Mouse (Mus musculus): Measurements from ENCODE around the gene Nol4l. TPM values are rescaled to one million over a fixed set of nuclear protein-coding genes. Genes with fewer than 3 reads are reported as not detected.
"Not testable (repeated sequence)": the region's sequence is repeated elsewhere in the genome, so short reads cannot be mapped to it uniquely, and the experiment has no call there.

Gene Nol4l
- total RNA-seq, 2 experiments from 2014 or later, result 12.8 to 13.3 TPM

DNA sequence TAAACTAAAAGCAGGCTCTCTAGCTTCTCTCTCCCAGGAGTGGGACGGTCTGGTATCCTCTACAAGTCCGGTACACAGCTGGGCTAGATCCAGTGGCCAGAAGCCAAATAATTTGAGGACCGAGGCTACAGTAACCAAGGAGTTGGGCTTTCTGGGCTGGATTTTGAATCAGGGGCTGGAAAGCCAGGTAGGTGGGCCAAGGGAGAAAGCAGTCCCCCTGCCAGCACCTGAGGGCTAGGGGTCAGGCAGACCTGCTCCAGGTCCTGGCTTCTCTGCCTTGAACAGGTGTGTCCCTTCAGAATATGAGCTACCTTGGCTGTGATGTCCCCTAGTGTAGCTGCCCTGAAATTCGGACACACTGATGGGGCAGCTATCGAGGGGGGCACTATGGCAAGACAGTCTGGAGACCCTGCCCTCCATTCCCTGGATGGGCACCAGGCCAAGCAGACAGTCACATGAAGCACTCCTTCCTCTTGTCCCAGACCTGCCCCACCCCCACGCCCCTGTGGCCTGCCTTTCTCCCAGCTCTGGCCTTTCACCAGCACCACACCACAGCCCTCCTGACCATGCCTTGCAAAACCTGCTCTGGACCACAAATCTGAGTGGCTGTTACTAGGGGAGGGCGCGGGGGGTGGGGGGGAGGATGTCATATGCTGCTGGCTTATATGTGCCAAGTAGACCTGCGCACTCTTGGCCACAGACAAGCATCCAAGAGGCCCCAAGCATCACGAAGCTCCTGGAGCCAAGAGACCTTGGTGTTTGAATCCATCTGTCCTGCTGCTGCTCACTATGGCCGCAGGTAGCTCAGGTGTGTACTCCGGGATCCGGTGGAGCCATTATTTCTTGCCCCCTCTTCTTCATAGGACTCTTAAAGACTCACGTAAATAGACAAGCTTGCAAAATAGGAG is 17.1 kb downstream of the Nol4l start:
- DNase-seq, result no peak

DNA sequence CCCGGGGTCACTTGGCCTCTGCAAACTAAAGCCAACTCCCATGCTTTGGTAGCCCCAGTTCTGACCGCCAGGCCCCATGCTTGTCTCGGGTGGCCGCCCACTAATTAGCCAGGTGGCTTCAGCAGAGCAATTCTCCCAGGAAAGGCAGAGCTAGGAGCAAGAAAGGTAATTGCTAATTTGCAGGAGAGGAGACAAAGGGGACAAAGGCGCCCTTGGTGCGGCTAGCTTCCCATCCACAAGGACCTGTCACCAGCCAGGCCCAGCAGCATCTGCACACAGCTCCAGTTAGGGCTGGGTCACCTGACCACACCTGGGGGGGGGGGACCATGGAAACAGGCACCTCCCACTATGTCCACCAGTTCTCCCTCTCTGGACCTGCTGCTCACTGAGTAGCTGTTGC is 18.2 kb downstream of the Nol4l start:
- DNase-seq, result no peak

- no peak for DNase-seq
These were observed 19.6 kb downstream of the Nol4l start for GRCm38 (mm10) chr2:153510136-153510535.

DNA sequence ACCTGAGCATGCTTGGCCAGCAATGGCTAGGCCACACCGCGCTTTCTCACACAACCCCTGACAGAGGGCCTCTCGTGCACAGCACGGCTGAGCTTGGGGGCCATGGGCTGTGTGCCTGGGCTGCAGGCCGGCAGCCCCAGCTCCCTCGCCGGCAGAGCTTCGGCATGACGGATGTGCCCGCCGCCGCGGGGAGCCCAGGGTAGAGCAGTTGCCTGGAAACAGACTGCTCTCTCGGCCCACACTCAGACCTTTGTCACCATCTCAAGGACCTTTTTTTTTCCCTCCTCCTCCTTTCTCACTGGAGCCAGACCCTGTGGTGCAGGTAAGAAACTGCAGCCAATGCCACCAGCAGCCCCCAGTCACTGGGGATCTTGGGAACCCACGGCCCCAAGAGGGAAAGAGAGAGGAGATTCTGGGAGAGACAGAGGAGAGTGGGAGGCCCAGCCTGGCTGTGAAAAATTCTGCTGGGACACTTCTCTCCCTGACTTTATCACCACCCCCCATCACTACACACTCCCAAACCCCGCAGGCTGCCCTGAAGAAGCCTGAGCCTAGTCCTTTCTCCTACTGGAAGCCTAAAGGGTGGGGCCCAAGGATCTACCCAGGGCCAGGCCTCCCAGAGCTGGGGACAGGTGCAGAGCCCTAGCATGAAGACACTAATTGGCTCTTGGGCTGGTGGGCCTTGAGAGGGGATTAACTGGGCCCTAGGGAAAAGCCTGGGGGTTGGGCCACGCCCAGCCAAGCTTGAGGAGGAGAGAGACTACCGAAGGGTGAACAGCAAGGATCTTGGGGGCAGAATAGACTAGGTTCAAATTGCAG is 20.4 kb downstream of the Nol4l start:
- DNase-seq, result peak; percentile 75 to 80

DNA sequence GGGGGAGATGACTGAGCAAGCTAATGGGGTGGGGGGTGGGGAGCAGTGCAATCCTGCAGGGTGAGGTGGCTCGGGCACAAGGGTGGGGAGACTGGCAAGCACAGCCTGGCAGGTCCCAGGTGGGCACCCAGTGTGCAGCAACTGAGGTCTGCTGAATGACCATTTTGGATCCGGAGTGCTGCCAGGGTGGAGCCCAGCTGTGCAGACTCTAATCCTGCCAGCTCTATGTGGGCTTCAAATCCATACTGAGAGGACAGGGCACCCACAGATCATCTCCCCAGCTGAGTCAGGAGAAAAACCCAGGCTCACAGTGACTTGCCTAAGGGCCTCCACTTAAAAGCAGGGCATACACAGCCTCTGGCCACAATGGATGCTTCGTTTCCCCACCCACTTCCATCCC is 21.4 kb downstream of the Nol4l start:
- DNase-seq, result no peak

DNA sequence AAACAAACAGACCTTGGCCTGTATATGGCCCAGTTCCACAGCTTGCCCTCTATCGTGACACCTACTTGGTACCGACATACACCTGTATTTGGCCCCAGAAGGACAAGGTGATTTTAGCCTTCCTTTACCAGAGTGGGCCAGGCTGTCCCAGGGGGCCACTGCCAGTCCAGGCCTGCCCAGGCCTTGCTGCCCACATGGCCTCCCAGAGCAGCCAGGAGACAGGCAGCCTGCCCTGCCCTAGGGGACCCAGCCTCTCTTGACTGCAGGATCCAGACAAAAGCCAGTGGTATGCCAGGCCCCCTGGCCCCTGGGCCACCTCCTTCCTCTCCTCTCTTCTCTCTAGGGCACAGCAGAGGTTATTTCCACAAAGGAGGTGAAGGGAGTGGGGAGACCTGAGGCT is 21.8 kb downstream of the Nol4l start:
- DNase-seq, result no peak

DNA sequence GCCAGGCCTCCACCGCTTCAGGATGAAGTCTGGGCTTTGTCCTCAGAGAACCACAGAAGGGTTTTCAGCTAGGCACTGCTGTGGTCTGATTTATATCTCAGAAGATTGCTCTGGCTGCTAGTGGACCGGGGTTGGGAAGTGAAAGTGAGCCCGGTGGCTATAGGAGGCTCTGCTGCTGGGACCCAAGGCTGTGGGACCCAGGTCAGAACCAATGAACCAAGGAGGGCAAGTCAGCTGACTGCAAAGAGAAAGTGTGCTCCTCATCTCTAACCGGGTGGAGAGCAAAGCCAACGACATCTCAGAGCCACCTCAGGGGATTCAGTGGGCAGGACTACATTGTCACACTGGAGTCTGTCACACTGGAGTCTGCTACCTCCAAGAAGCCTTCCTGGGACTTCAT is 23.4 kb downstream of the Nol4l start:
- no peak for DNase-seq

DNA sequence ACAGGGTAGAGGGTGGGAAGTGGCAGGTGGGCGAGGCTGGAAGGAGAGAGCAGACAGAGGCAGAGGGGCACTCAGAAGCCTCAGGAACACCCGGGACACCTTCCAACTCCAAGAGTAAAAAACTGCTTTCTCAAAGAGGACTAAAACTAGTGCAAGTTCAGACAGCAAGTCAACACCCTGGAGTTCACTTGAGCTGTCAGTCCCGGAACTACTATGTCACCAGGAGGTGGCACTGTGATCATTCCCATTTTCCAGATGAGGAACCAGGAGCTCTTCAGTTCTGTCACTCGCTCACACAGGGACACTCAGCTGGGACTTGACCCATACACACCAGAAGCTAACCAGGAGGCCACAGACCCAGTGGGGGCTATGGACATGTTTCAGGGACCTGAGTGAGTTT is 30.6 kb downstream of the Nol4l start:
- DNase-seq, result peak; percentile 45 to 49

GRCm38 (mm10) chr2:153496898-153497297 is 32.9 kb downstream of the Nol4l start:
- DNase-seq, result no peak

- DNase-seq, result no peak
These were observed 33.5 kb downstream of the Nol4l start for GRCm38 (mm10) chr2:153496301-153496700.

GRCm38 (mm10) chr2:153495818-153496217 is 34.0 kb downstream of the Nol4l start:
- DNase-seq, result no peak

DNA sequence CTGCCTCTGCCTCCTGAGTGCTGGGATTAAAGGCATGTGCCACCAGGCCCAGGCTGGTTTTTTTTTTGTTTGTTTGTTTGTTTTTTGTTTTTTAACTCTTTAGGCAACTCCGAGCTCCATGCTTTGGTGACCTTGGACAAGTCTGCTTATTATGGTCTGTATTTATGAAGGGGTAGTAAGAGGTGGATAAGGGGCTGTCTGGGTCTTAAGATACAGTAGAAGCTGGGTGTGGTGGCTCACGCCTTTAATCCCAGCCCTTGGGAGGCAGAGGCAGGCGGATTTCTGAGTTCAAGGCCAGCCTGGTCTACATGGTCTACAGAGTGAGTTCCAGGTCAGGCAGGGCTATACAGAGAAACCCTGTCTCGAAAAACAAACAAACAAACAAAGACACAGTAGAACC is 34.4 kb downstream of the Nol4l start:
- not testable (repeated sequence) for DNase-seq

DNA sequence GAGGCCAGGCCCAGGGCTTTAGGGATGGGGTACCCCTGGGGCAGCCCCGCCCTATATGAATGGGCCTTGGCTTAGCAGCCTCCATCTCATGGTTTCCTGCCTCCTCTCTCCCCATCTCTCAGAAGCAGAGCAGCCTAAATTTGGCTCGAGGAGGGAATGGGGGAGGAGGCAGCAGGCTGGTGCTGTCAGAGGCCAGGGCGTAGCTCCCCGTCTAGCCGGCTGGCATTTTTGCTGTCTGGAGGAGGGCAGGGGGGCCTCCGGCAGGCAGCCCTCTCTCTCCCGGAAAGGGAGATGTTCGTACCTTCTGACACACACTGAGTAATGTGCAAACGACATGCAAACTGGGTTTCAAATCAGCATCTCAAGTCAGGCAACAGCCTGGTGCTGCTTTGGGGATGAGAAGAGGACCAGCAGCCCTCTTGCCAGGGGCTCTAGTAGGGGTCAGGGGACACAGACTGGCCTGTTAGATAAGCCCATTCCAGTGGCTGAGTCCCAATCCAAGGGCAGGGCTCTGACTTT is 35.4 kb downstream of the Nol4l start:
- DNase-seq, result no peak

DNA sequence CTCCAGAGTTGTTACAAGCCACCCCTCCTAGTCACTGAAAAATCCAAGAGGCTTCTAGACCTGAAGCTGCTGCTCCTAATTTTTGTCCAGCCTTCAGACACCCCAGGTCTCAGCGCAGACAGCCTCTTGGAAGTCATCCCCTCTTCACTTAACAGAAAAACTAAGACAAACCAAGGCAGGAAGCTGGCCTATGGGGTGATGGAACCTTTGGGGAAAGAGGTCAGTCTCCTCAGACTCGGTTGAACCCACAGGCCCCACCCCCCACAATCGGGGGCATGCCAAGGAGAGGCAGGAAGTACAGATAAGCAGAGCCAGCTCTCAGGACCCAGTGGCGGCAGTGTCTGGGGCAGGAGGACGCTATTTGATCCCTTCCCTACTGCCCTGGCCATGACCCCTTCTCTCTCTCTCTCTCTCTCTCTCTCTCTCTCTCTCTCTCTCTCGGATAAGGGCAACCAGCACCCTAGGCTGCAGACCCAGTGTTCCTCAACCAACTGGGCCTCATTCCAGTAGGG is 35.9 kb downstream of the Nol4l start:
- DNase-seq, result no peak

DNA sequence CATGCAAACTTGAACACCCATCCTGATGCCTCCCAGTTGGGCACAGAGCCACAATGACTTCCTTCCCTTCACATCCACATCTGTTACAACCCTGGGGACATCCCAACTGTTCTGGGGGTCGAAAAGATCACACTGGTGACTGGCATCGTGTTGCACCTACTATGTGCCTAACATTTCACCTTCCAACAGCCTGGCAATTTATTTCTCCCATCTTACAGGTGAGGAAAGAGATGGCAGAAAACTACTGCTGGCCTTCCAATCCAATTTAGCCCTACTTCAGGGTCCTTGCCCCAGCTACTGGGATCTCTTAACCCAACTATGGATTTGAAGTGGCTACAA is 36.4 kb downstream of the Nol4l start:
- DNase-seq, result no peak

GRCm38 (mm10) chr2:153492573-153493392 is 37.0 kb downstream of the Nol4l start, which contains the start of gene 4930404H24Rik:
Gene 4930404H24Rik (plus strand): TSS chr2:153492790.
- peak; percentile 73 to 87 for DNase-seq

GRCm38 (mm10) chr2:153492179-153492517 is 37.6 kb downstream of the Nol4l start:
- no peak for DNase-seq

- DNase-seq, result no peak
These were observed 38.1 kb downstream of the Nol4l start for GRCm38 (mm10) chr2:153491512-153492178.

DNA sequence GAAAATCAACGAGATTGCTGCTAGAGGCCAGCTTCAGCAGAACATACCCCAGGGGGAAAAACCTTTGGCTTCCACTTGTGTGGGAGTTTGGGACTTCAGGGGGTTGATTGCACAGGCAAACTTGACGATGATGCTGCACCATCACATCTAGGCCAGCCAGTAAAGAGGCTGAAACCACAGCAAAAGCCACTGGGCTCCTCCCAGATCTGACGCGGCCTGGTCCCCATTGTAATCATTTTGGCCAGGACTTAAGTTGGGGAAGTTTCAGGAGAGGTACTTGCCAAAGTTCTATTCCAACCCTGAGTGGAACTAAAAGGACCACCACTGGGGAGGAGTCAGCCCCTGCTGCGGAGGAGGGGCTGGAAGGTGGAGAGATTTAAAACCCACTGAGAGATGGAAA is 38.8 kb downstream of the Nol4l start:
- no peak for DNase-seq

DNA sequence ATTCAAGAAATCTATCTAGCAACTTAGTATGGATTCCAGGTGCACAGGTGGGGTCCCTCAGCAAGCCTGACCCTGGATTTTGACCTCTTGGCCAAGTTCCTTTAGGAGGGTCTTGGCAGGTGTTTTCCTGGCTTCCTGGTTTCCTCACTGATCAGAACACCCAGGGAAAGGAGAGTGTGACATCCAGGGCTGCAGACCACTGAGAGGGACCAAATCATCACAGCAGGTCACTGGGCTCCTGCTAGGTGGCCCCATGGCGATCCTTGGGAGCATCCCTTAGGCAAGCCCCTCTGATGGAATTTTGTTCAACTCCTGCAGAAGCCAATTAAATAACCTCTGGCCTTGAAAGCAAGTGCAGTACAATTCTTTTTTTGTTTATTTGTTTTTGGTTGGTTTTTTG is 39.7 kb downstream of the Nol4l start:
- no peak for DNase-seq

- no peak for DNase-seq
These were observed 45.7 kb downstream of the Nol4l start for GRCm38 (mm10) chr2:153484071-153484470.
